Mouse (Mus musculus) 416B (cell line): ENCODE data around the gene Recql5.
"Not testable (repeated sequence)": the region's sequence is repeated elsewhere in the genome, so short reads cannot be mapped to it uniquely, and the experiment has no call there.

Experiments used
- DNase-seq: peaks from one replicate; pipeline ENCODE4 v3.0.0; 2011; ENCODE audit warnings: low read depth

Gene Recql5

GRCm38 (mm10) chr11:115859143-115859945, 73.9 kb downstream of the Recql5 start:
- DNase-seq: no peak

GRCm38 (mm10) chr11:115858354-115858753, 74.9 kb downstream of the Recql5 start, which contains the start of gene Myo15b:
Myo15b (plus strand) TSS chr11:115858406.
- DNase-seq: no peak

- DNase-seq: no peak
Measured at GRCm38 (mm10) chr11:115857936-115858335, 75.3 kb downstream of the Recql5 start.

GRCm38 (mm10) chr11:115857146-115857545, 76.1 kb downstream of the Recql5 start:
- not testable (repeated sequence) for DNase-seq

GRCm38 (mm10) chr11:115854674-115855073, 78.6 kb downstream of the Recql5 start:
- no peak for DNase-seq

- DNase-seq: no peak
Measured at GRCm38 (mm10) chr11:115845819-115846218, 87.5 kb downstream of the Recql5 start.

- DNase-seq: no peak
Measured at GRCm38 (mm10) chr11:115844240-115844639, 89.0 kb downstream of the Recql5 start.

GRCm38 (mm10) chr11:115843891-115844239, 89.4 kb downstream of the Recql5 start:
- DNase-seq: no peak

GRCm38 (mm10) chr11:115843141-115843890, 90.0 kb downstream of the Recql5 start:
- no peak for DNase-seq
